Mouse (Mus musculus): Measurements from ENCODE around the gene Itga6. TPM values are rescaled to one million over a fixed set of nuclear protein-coding genes. Genes with fewer than 3 reads are reported as not detected.

Itga6 gene
- polyA plus RNA-seq, 1 experiment from 2014 or later: 93.7 TPM

Other genes with a start within 250 kb of the Itga6 start
- gene Dlx1, start 217.5 kb upstream of the Itga6 start, polyA plus RNA-seq (2016; fragmentation: Nextera tagmentation; extraction: Ambion mirVana): 3.5 and 4.3 TPM in 2 replicates
- gene Dlx2, start 198.9 kb upstream of the Itga6 start, polyA plus RNA-seq (2016; fragmentation: Nextera tagmentation; extraction: Ambion mirVana): 3.0 and 3.9 TPM in 2 replicates
- 88.2 and 111 TPM in 2 replicates for gene Pdk1, start 127.6 kb downstream of the Itga6 start, polyA plus RNA-seq (2016; fragmentation: Nextera tagmentation; extraction: Ambion mirVana)
- gene Rapgef4, start 235.6 kb downstream of the Itga6 start, polyA plus RNA-seq (2016; fragmentation: Nextera tagmentation; extraction: Ambion mirVana): 2.8 and 3.1 TPM in 2 replicates

Data from heart, embryonic 10.5 days (tissue).